Mouse (Mus musculus) T-helper 1 cell (primary cell): ENCODE measurements around the gene Sox5.
"Not testable (repeated sequence)": the region's sequence is repeated elsewhere in the genome, so short reads cannot be mapped to it uniquely, and the experiment has no call there.

ENCODE experiments used
- in situ Hi-C: fragments of 300-600 bp; cut with MboI, MseI; formaldehyde crosslinking; loops from one replicate; pipeline ENCODE4 v1.15.1; 2025; ENCODE audit warnings: high pct_unique_total_duplicates

Gene Sox5

GRCm38 (mm10) chr6:144201402-144202040 is 580.3 kb downstream of the Sox5 start:
- in situ Hi-C loops, result no loop called here

GRCm38 (mm10) chr6:144197209-144198119 is 584.3 kb downstream of the Sox5 start:
- in situ Hi-C loops, result no loop called here

- in situ Hi-C loops, result no loop called here
Measured at GRCm38 (mm10) chr6:144195934-144196333, 585.8 kb downstream of the Sox5 start.

- in situ Hi-C loops, result no loop called here
Measured at GRCm38 (mm10) chr6:144183087-144183486, 598.7 kb downstream of the Sox5 start.

GRCm38 (mm10) chr6:144182429-144182828 is 599.3 kb downstream of the Sox5 start:
- in situ Hi-C loops, result not testable (repeated sequence)

GRCm38 (mm10) chr6:144181083-144181866 is 600.5 kb downstream of the Sox5 start:
- in situ Hi-C loops, result no loop called here

GRCm38 (mm10) chr6:144179111-144179510 is 602.7 kb downstream of the Sox5 start:
- in situ Hi-C loops, result no loop called here

- in situ Hi-C loops, result no loop called here
Measured at GRCm38 (mm10) chr6:144176674-144177073, 605.1 kb downstream of the Sox5 start.

- in situ Hi-C loops, result no loop called here
Measured at GRCm38 (mm10) chr6:144175590-144175989, 606.2 kb downstream of the Sox5 start.

- in situ Hi-C loops, result no loop called here
Measured at GRCm38 (mm10) chr6:144170541-144170940, 611.2 kb downstream of the Sox5 start.

GRCm38 (mm10) chr6:144169791-144170190 is 612.0 kb downstream of the Sox5 start:
- in situ Hi-C loops, result no loop called here

- in situ Hi-C loops, result no loop called here
Measured at GRCm38 (mm10) chr6:144168696-144169476, 612.9 kb downstream of the Sox5 start.

- in situ Hi-C loops, result no loop called here
Measured at GRCm38 (mm10) chr6:144167058-144167457, 614.7 kb downstream of the Sox5 start.

GRCm38 (mm10) chr6:144166651-144167050 is 615.1 kb downstream of the Sox5 start:
- in situ Hi-C loops, result no loop called here

GRCm38 (mm10) chr6:144166104-144166503 is 615.7 kb downstream of the Sox5 start:
- in situ Hi-C loops, result no loop called here

- in situ Hi-C loops, result no loop called here
Measured at GRCm38 (mm10) chr6:144163501-144163900, 618.3 kb downstream of the Sox5 start.

GRCm38 (mm10) chr6:144158637-144159036 is 623.1 kb downstream of the Sox5 start:
- in situ Hi-C loops, result no loop called here

- in situ Hi-C loops, result no loop called here
Measured at GRCm38 (mm10) chr6:144154892-144155424, 626.8 kb downstream of the Sox5 start.

GRCm38 (mm10) chr6:144151957-144152356 is 629.8 kb downstream of the Sox5 start:
- in situ Hi-C loops, result no loop called here

GRCm38 (mm10) chr6:144151075-144151474 is 630.7 kb downstream of the Sox5 start:
- in situ Hi-C loops, result no loop called here

- in situ Hi-C loops, result no loop called here
Measured at GRCm38 (mm10) chr6:144137397-144137796, 644.4 kb downstream of the Sox5 start.
